Mouse (Mus musculus) cerebellum, adult 9-10 months (tissue): ENCODE measurements around the gene Gm11983.
"Not testable (repeated sequence)": the region's sequence is repeated elsewhere in the genome, so short reads cannot be mapped to it uniquely, and the experiment has no call there.

Experiments used
- DNase-seq: peaks from one replicate; pipeline ENCODE4 v3.0.0; 2022

Gm11983 gene

DNA sequence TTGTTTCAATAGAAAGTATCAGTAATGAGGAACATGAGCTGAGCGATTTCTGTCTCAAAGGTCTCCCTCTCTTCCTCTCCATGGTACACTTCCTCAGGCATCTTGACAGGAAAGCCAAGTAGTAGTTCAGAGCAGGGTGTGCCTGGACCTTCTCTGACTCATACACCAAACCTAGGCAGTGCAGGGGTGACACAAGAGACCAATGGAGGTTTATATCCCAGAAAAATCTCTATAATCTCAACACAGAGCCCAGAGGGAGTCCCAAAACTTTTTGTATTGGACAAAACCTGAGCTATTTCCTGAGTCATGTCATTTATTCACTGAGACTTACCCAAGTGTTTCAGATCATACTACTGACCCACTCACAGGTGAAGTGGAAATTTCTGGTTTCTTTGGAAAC is at the start of gene Gm11983:
Gm11983 (minus strand) TSS at position 101 of the 400 bp plus-strand sequence.
- DNase-seq: no peak

DNA sequence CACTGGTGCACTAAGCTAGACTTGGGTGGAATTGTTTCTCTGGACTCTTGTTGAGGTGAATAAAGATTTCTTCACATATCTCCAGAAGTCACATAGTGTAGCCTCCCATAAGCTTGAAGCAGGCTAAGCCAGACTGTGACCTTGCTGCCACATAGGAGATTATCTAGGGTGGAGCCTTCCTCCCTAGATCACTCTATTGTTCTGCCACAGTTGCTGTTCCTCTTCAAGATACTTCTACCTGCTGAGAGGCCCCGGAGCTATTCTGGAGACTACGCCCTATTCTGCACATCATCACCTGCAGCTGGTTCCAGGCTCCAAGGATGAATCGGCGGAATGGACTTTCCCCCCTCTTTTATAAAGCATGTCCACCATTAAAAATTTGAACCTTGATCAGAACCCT is 45.6 kb upstream of the Gm11983 start:
- DNase-seq: not testable (repeated sequence)

DNA sequence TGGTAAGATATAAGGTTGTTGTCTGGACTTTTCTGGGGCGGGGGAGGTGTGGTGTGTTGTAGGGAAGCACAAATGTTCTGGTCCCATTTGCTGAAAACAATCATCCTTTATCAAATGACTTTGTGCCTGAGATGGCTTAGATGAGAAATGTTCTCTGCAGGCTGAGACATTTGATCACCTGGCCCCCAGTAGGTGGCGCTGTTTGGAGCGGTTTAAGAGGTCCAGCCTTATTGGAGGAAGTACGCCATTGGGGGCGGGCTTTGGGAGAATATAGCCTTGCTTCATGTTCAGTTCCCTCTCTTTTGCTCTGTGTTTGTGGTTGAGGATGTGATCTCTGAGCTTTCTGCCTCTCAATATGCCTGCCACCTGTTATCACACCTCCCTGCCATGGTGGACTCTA is 44.2 kb upstream of the Gm11983 start:
- DNase-seq: peak; percentile 55

DNA sequence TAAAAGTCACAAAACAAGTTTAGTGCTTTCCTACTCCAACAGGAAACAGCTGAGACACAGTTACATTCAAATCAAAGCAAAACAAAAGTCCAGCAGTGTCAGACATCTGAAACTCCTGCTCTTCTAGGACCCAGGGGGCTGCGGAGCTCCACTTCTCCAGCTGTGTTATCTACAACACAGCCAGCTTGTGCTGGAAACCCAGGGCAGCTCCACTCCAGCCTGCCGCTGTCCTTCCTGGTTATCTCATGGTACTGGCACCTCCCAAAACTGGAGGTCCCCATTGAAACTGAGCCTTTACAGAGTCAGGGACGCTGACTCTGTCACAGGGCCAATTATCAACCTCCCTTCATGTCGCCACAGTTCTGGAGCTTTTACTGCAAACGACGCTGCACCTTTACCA is 40.3 kb upstream of the Gm11983 start:
- no peak for DNase-seq

DNA sequence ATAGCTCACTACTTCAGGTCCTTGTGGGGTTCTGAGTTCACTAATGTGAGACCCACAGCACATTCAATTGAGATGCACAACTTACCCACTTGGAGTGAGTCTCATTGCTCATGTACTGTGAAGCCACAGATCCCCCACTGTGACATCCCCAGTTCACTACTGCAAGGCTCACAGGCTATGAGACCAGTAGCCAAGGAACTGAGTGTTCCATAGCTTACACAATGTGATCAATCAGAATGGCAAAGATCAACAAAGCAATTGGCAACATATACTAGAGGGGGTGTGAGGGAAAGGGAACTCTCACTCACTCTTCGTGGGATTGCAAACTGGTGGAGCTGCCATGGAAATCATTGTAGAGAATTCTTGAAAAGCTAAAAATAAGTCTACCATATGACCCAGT is 33.5 kb upstream of the Gm11983 start:
- DNase-seq: no peak

DNA sequence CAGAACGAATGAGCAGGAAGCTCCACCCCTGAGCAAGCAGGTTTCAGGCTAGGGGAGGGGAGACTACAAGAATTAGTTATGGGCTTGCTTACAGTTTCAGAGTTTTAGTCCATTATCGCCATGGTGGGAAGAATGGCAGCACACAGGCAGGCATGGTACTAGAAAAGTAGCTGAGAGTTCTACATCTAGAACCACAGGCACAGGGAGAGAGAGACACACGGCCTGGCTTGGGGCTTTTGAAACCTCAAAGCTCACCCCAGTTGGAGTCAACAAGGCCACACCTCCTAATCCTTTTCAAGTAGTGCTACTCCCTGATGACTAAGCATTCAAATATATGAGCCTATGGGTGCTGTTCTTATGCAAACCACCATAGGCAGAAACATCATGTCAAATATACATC is 28.1 kb upstream of the Gm11983 start:
- DNase-seq: no peak

DNA sequence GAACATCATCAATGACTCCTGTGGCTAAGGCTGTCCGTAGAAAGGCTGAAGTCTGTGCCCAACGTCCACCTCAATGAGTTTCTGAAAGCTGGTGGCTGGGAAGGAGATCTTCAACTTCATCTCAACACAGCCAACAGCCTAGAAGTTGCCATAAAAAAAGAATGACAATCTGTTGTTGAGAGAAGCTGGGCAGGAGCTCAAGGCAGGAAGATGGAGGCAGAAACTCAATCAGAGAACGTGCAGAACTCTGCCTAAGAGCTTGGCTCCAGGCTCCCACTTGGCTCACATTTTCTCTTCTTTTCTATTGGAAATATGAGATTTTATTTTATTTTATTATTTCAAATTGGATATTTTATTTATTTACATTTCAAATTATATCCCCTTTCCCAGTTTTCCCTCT is 24.7 kb upstream of the Gm11983 start:
- no peak for DNase-seq

DNA sequence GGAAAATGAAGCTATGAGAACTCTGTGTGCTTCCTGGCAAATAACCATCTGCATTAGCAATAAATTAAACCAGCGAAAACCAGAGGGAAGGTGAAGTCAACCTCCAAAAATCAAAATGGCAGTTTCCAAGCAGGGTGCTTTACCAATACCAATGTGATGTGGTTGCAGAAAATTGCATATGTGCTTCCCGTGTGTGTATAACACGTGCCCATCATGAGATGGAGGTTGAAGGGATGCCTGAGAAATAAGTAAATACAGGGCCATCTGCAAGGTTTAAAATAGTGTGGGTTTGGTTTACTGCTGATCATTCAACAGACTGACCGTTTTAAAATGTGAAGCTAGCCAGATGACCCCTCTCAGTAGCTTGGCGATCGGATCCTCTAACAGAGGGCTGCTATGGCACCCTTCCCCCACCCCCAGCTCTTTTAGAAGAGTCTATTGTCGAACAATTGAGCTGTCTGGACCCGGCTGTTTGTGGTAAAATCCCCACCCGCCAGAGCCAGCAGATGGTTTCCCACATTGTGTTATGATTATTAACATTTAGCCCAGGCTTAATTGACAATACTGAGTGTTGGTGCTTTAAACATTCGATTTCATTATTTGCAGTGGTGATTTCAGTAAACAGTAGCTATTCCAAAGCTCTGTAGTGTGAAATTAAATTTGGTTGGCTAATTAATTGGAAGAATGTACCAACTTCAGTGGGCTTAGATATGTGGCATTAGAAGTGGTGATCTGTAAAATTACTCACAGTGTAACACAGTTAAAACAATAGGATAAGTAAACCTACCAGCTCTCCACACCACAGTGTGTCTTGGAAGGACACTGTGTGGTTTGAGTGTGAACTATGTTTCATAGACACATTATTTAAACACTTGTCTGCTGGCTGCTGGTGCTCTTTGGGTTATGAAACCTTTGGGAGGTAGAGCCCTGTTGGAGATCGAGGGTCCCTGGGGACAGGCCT is 22.7 kb upstream of the Gm11983 start:
- no peak for DNase-seq

DNA sequence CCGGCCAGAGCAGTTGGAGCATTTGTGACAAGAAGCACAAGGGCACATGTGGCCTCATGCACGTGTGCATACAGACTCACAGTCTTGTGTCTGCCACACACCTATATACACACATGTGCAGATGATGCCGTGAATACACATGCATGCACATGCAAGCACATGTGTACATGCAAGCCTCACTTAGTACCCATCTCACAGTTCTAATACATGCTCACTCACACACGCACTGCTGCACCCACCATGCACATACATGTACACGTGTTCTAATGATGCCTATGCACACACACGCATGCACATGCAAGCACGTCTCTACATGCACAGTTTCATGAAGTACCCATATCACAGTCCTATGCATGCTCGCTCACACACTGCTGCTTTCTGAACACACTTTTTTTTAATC is 21.6 kb upstream of the Gm11983 start:
- no peak for DNase-seq

DNA sequence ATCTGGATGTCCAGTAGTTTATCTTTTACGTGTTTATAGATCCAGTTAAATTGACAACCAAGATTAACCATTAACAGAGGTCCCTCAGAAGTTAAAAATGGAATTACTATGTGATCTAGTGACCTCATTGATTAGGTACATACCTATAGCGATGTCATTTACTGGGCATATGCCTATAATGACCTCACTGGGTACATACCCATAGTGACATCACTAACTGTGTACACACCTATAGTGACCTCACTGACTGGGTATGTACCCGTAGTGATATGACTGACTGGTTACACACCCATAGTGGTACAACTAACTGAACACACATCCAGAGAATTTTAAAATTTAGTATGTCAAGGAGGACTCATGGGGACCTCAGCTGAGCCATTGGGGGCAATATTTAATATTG is 18.5 kb upstream of the Gm11983 start:
- no peak for DNase-seq

DNA sequence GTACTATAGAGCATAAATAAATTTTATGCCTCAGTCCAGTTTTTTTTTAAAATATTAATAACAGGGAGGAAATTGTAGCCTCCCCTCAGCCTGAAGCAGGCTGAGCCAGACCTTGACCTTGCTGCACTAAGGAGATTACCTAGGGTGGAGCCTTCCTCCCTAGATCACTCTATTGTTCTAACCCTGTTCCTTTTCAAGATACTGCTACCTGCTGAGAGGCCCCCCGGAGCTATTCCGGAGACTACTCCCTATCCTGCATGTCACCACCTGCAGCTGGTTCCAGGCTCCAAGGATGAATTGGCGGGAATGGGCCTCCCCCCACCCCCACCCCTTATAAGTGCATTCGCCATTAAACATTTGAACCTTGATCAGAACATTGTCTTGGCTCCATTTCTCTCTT is 15.9 kb upstream of the Gm11983 start:
- DNase-seq: not testable (repeated sequence)

DNA sequence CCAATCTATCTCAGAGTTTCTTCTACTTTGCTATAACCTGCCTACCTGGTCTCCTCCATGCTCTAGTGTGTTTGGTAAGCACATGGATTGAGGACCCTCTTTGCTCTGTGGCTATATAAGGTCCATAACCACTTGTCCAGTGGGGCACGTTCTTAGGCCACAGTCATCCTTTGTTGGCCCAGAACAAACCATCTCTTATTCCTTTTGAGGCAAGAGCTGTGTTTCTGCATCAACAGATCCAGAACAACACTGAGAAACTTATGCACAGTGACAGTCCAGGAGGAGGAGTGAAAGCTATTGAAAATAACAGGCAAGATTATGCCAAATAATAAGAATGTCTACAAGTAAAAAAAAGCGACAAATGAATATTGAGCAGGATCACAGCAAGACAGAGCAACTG is 6.4 kb upstream of the Gm11983 start:
- DNase-seq: no peak

DNA sequence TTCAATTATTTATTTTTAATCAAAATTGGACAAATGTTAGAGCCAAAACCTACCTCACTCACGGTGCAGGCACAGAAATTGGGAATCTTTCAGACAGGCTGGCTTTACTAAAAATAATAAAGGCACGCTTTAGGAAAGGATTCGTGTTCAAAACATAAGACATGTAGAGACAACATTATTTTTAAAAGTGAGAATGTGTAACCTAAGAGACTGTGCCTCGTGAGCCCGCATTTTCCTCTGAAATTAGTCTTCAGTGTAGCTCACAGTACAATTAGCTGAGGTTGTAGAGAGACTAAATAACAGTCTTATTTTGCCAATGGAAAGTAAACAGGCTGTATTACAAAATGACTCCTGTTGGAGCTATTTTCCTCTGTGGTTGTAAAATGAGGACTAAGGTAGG is 4.7 kb upstream of the Gm11983 start:
- no peak for DNase-seq

DNA sequence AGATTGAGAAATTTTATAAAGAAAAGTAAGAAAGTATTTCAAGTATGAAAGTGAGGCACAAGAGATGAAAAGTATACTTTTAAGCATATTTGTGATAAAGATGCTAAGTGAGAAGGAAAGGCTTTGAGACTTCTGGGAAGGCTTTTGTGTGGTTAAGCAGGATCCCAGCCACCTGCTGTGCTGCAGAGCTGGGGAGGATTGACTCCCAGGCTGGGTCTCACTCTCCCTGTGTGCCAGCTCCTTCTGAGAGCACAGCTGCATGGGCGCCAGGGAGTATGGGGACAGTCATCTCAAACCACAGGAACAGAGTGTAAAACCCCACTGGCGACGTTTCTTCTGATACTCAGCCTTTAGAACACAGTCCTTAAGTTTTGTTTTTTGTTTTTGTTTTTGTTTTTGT is 3.3 kb upstream of the Gm11983 start:
- no peak for DNase-seq

DNA sequence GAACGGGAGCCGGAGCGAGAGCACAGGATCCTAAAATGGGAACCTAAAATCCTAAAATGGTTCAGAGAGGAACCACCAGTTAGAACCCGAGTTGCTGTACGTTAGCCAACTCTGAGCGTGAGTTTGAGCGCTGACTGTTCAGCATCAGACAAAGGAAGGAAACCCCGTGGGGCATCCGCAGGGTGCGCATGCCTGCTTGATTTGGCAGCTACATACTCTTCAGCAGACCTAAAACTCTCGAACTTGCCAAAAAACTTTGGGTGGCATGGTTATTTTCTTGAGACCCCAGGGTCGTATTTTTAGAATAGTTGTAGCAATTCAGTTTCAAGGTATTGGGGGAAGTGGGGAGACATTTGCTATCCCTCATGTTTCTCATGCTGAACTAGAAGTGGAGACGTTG is 2.8 kb downstream of the Gm11983 start:
- DNase-seq: no peak

DNA sequence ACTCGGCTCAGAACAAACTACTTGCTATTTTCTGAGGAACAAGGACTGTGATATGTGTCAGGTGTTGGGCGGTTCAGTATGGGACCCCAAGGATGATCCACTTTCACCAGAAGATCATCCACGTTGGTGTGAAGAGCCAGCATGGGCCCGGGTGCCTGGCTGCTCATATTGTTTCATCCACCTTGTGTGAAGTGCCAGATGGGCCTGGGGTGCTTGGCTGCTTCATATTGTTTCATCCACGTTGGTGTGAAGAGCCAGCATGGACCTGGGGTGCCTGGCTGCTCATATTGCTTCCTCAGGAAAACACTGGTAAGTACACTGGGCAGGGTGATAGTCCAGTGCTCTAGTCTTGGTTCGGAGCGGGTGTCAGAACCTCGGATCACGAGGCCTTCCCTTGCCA is 3.7 kb downstream of the Gm11983 start:
- peak; percentile 25 for DNase-seq

DNA sequence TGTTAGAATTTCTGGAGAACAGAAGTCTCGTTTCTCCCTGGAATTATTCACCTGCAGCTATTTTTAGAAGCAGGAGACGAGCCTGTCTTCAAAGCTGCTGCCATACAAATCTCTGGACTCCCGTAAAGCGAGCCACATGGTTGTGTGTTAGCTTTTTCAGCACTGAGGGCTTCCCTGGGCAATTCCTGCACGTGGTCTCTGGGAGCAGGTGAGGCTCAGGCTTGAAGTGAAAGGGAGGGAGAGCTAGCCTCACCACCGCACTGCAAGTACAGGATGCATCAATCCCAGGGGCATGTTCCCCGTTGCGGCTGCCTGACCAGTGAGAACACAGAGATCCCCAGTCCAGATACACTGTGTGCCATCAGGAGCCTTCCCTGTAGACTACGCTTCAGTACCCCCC is 5.5 kb downstream of the Gm11983 start:
- peak; percentile 25 for DNase-seq

DNA sequence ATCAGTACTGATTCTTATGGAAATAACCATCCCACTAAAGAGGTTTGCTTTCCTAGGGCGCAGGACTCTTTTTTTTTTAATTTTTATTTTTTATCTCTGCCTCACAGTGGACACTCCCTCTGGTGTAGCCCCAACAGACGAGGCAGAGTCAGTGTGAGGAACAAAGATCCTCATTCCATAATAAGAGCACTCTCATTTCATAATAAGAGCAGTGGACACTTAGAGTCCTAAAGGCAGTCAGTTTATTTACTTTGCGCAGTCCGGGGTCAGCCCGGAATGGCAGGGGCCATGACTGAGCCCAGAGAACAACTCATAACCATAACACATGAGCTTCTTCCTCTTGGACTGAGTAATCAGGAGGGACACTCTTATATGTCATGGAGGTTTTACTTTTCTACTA is 9.3 kb downstream of the Gm11983 start:
- DNase-seq: no peak

DNA sequence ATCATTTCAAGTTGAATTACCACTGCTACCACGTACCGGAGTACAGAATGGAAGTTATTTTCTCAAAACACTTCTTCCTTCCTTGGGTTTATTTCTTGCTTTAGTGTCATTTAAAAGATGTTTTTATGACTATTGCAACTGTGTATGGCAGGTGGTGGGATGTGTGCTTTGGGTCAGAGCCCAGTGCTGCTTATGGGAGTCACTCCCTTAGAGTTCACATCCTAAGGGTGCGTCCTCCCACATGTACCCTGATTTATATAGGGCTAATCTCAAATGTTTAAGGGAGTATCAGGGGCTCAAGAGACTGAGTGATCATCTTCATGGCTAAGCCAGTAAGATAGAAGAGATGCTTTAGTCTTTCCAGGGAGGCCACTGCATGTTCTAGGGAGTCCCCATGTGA is 11.3 kb downstream of the Gm11983 start:
- no peak for DNase-seq

DNA sequence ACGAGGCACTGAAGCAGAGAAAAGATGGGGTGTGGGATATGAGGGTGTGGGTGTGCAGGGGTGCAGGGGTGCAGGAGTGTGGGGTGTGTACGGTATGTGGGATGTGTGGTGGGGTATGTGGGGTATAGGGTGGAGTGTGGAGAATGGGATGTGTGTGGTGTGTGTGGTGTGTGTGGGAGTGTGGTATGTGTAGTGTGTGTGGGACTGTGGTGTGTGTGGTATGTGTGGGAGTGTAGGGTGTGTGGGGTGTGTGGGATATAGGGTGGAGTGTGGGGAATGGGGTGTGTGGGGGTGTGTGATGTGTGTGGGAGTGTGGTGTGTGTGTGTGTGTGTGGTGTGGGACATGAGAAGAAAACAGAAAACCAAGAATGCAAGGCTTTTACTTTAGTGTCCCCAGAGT is 14.3 kb downstream of the Gm11983 start:
- no peak for DNase-seq

DNA sequence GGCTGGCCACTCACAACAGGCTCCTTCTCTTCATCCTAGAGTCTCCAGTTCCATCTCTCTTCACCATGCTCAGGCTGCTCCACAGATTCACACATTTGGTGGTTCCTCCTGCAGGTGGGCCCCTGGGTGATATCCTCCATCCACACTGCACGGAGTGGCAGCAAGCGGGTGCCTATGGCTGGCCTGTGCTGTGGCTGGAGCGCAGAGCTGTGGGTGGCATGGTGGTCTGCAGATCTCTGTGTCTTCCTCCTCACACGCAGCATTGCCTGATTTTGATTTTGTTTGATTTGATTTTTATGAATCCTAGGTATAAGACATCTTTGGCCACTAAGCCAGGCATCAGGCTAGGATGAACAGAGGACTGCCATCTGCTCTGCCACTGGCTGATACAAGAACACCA is 23.0 kb downstream of the Gm11983 start:
- no peak for DNase-seq

DNA sequence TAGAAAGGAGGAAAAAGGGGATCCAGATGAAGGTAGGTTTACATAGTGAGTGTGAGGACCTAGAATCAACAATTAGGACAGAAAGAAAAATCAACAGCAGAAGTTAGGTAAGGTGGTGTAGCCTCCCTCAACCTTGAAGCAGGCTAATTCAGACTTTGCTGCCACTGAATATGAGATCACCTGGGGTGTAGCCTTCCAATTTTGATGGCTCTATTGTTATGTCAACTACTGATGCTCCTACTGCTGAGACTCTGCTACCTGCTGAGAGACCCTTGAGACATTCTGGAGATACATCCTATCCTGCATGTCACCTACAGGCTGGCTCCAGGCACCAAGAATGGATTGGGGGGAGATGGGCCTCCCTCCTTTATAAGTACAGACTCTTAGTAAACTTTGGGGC is 34.6 kb downstream of the Gm11983 start:
- DNase-seq: not testable (repeated sequence)

DNA sequence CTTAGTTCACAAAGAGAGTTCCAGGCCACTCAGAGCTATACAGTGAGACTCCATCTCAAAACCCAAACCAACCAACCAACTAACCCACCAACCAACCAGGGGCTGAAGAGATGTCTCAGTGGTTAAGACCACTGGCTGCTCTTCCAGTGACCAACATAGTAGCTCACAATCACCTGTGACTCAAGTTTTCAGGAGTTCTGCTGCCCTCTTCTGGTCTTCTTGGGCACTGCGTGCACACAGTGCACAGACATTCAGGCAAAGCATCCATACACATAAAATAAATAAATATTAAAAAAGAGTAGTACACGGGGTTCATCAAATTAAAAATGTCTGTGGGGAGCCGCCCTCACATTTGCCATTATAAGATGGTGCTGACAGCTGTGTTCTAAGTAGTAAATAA is 46.8 kb downstream of the Gm11983 start:
- no peak for DNase-seq
